Mouse (Mus musculus) liver, adult 2 months (tissue): Measurements from ENCODE around the gene Cngb1.

Experiments
- CTCF ChIP-seq: fragments of 200-500 bp; IDR thresholded peaks from 2 replicates; pipeline ENCODE4 v1.5.1; 2011; ENCODE audit warnings: low read depth, low read length, control low read depth
- POLR2A ChIP-seq: fragments of 200-500 bp; IDR thresholded peaks from 2 replicates; pipeline ENCODE4 v1.6.1; 2011; ENCODE audit warnings: low read length, control low read depth; ENCODE audit not compliant: insufficient read depth; ENCODE audit errors: extremely low read depth

- no peak for TF ChIP-seq POLR2A
- TF ChIP-seq CTCF: no peak
Measured at GRCm38 (mm10) chr8:95245180-95245579, 61.2 kb downstream of the Cngb1 start.
